Comparison of ENCODE assay signal across 8 mouse cellular contexts in the genomic region with DNA sequence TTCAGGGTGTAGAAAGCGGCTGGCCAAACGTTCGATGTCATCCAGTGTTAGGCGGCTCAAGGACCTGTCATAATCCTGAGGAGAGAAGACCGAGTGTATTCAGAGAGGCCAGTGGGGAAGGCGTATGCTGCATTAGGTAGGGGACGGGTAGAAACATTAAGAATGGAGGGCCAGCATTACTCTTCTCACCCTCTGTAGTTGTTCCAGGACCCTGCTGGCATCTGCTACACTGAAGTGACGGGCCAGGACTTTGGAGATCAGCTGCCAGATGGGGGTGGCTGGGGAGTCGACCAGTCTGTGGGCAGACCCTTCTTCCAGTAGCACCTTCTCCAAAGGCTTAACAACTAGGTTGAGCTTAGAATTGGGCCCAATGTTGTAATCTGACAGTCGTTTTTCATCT. TPM values are rescaled to one million over a fixed set of nuclear protein-coding genes. Genes with fewer than 3 reads are reported as not detected.
DNase-seq lines count a peak whose midpoint lies in the region; ATAC-seq and TF ChIP-seq lines count a peak whose summit lies in the region.

No protein-coding gene starts in this region.

- H3K9me3 ChIP-seq in lung, embryonic 15.5 days: no peaks in the 10 kb centered on the region
- no peaks in the 10 kb centered on the region for H3K9me3 ChIP-seq in forebrain, embryonic 10.5 days
- H3K9me3 ChIP-seq in intestine, postnatal 0 days (ENCODE audit: control insufficient read depth): no peaks in the 10 kb centered on the region
- no peaks in the 10 kb centered on the region for H3K9me3 ChIP-seq in neural tube, embryonic 14.5 days (ENCODE audit: control insufficient read depth, low read length)

- H3K27me3 ChIP-seq in lung, embryonic 15.5 days: no peaks in the 10 kb centered on the region
- H3K27me3 ChIP-seq in forebrain, embryonic 10.5 days (ENCODE audit: poor library complexity, severe bottlenecking): no peaks in the 10 kb centered on the region
- no peaks in the 10 kb centered on the region for H3K27me3 ChIP-seq in intestine, postnatal 0 days (replicated peaks; ENCODE audit: control insufficient read depth, insufficient read depth, low read length)
- H3K27me3 ChIP-seq in neural tube, embryonic 14.5 days (ENCODE audit: control insufficient read depth, insufficient read depth, low read length): no peaks in the 10 kb centered on the region

- no peak for ATAC-seq in lung, embryonic 15.5 days (ENCODE audit: borderline replicate concordance, extremely low read depth, low FRiP score, low TSS enrichment)
- no peak for ATAC-seq in intestine, postnatal 0 days
- ATAC-seq in neural tube, embryonic 14.5 days (ENCODE audit: low read depth): no peak

- WGBS in lung, embryonic 15.5 days: 50% methylated on average over 10 of the region's 10 CpGs
- WGBS in forebrain, embryonic 10.5 days: 75% methylated on average over 10 of the region's 10 CpGs
- WGBS in intestine, postnatal 0 days: 58% methylated on average over 10 of the region's 10 CpGs
- 66% methylated on average over 10 of the region's 10 CpGs for WGBS in neural tube, embryonic 14.5 days

- H3K27ac ChIP-seq in lung, embryonic 15.5 days: no peak overlapping the region
- H3K27ac ChIP-seq in forebrain, embryonic 10.5 days: peak overlapping the region; percentile 91
- no peak overlapping the region for H3K27ac ChIP-seq in intestine, postnatal 0 days (ENCODE audit: low read depth, low read length)
- H3K27ac ChIP-seq in neural tube, embryonic 14.5 days (ENCODE audit: low read depth, low read length): no peak overlapping the region; the same call in 1 of the 2 replicates

- peaks cover 2% of the 10 kb centered on the region; the same call in 1 of the 2 replicates for H3K36me3 ChIP-seq in lung, embryonic 15.5 days
- peaks cover 30% of the 10 kb centered on the region for H3K36me3 ChIP-seq in forebrain, embryonic 10.5 days (replicated peaks)
- no peaks in the 10 kb centered on the region for H3K36me3 ChIP-seq in intestine, postnatal 0 days (ENCODE audit: control insufficient read depth, insufficient read depth)
- no peaks in the 10 kb centered on the region for H3K36me3 ChIP-seq in neural tube, embryonic 14.5 days (ENCODE audit: control insufficient read depth, insufficient read depth, low read length)

- H3K4me1 ChIP-seq in lung, embryonic 15.5 days: peaks cover 9% of the 10 kb centered on the region; the same call in 1 of the 2 replicates
- peaks cover 22% of the 10 kb centered on the region for H3K4me1 ChIP-seq in forebrain, embryonic 10.5 days
- H3K4me1 ChIP-seq in intestine, postnatal 0 days (replicated peaks; ENCODE audit: control insufficient read depth, insufficient read depth, low read length): no peaks in the 10 kb centered on the region
- 0 out of 2 replicates have a peak, but pooled peaks cover 2% of the 10 kb centered on the region for H3K4me1 ChIP-seq in neural tube, embryonic 14.5 days (ENCODE audit: control insufficient read depth, insufficient read depth, low read length)

- H3K4me2 ChIP-seq in lung, embryonic 15.5 days: peak overlapping the region; percentile 66
- H3K4me2 ChIP-seq in intestine, postnatal 0 days (replicated peaks; ENCODE audit: low read depth): peak overlapping the region; percentile 67
- peak overlapping the region; percentile 59 for H3K4me2 ChIP-seq in neural tube, embryonic 14.5 days (ENCODE audit: low read depth, low read length)

- peak overlapping the region; percentile 75 for H3K9ac ChIP-seq in lung, embryonic 15.5 days
- H3K9ac ChIP-seq in intestine, postnatal 0 days (ENCODE audit: low read depth, low read length): peak overlapping the region; percentile 70; the same call in 1 of the 2 replicates
- peak overlapping the region; percentile 55 for H3K9ac ChIP-seq in neural tube, embryonic 14.5 days (replicated peaks; ENCODE audit: low read depth, low read length)

- no peak for DNase-seq in lung, postnatal 4 days
- no peak for DNase-seq in forebrain, embryonic 10.5 days (ENCODE audit: extremely low spot score, low spot score)
- DNase-seq in left cerebral cortex, adult 9 months (ENCODE audit: low spot score in 2 of 2): no peak
- DNase-seq in cerebellum, postnatal 4 days (ENCODE audit: low spot score in 2 of 2): no peak
- DNase-seq in lung, postnatal 36 days: no peak

- TF ChIP-seq CTCF in intestine, postnatal 0 days (IDR thresholded peaks at IDR 0.05; ENCODE audit: low read depth): no peak

- peak overlapping the region; percentile 59 for H3K4me3 ChIP-seq in lung, embryonic 15.5 days
- peak overlapping the region; percentile 66 for H3K4me3 ChIP-seq in forebrain, embryonic 10.5 days
- H3K4me3 ChIP-seq in intestine, postnatal 0 days (ENCODE audit: low read depth, low read length): peak overlapping the region; percentile 54
- H3K4me3 ChIP-seq in neural tube, embryonic 14.5 days (ENCODE audit: low read depth, low read length): peak overlapping the region; percentile 39

RNA-seq across cellular contexts. Expression of a gene that starts 5.5 kb away (rescaled TPM):
- 83.2 and 84.1 TPM in 2 replicates for polyA plus RNA-seq in lung, embryonic 15.5 days (2015; fragmentation: Nextera tagmentation; extraction: Ambion mirVana)
- polyA plus RNA-seq in forebrain, embryonic 10.5 days (2016; fragmentation: Nextera tagmentation; extraction: Ambion mirVana): 64.3 and 67.3 TPM in 2 replicates
- 77.4 and 78.1 TPM in 2 replicates for polyA plus RNA-seq in intestine, postnatal 0 days (2015; fragmentation: Nextera tagmentation; extraction: Ambion mirVana)
- 70.3 and 73.7 TPM in 2 replicates for polyA plus RNA-seq in neural tube, embryonic 14.5 days (2014; fragmentation: Nextera tagmentation; extraction: Ambion mirVana)

RNA-seq across cellular contexts. Expression of a gene that starts 5.6 kb away (rescaled TPM):
- polyA plus RNA-seq in lung, embryonic 15.5 days (2015; fragmentation: Nextera tagmentation; extraction: Ambion mirVana): 21.0 and 21.1 TPM in 2 replicates
- 10.6 and 12.5 TPM in 2 replicates for polyA plus RNA-seq in forebrain, embryonic 10.5 days (2016; fragmentation: Nextera tagmentation; extraction: Ambion mirVana)
- 16.9 and 18.3 TPM in 2 replicates for polyA plus RNA-seq in intestine, postnatal 0 days (2015; fragmentation: Nextera tagmentation; extraction: Ambion mirVana)
- polyA plus RNA-seq in neural tube, embryonic 14.5 days (2014; fragmentation: Nextera tagmentation; extraction: Ambion mirVana): 6.9 and 7.8 TPM in 2 replicates

RNA-seq across cellular contexts. Expression of a gene that starts 14.1 kb away (rescaled TPM):
- polyA plus RNA-seq in lung, embryonic 15.5 days (2015; fragmentation: Nextera tagmentation; extraction: Ambion mirVana): 104 and 119 TPM in 2 replicates
- polyA plus RNA-seq in forebrain, embryonic 10.5 days (2016; fragmentation: Nextera tagmentation; extraction: Ambion mirVana): 120 and 125 TPM in 2 replicates
- polyA plus RNA-seq in intestine, postnatal 0 days (2015; fragmentation: Nextera tagmentation; extraction: Ambion mirVana): 58.3 and 62.2 TPM in 2 replicates
- polyA plus RNA-seq in neural tube, embryonic 14.5 days (2014; fragmentation: Nextera tagmentation; extraction: Ambion mirVana): 71.5 and 73.3 TPM in 2 replicates

RNA-seq across cellular contexts. Expression of a gene that starts 25.6 kb away (rescaled TPM):
- 39.6 and 46.7 TPM in 2 replicates for polyA plus RNA-seq in lung, embryonic 15.5 days (2015; fragmentation: Nextera tagmentation; extraction: Ambion mirVana)
- polyA plus RNA-seq in forebrain, embryonic 10.5 days (2016; fragmentation: Nextera tagmentation; extraction: Ambion mirVana): 22.8 and 23.7 TPM in 2 replicates
- 20.9 and 22.0 TPM in 2 replicates for polyA plus RNA-seq in intestine, postnatal 0 days (2015; fragmentation: Nextera tagmentation; extraction: Ambion mirVana)
- 36.4 and 37.1 TPM in 2 replicates for polyA plus RNA-seq in neural tube, embryonic 14.5 days (2014; fragmentation: Nextera tagmentation; extraction: Ambion mirVana)

RNA-seq across cellular contexts. Expression of a gene that starts 25.6 kb away (rescaled TPM):
- 18.5 and 18.6 TPM in 2 replicates for polyA plus RNA-seq in lung, embryonic 15.5 days (2015; fragmentation: Nextera tagmentation; extraction: Ambion mirVana)
- 18.9 and 20.9 TPM in 2 replicates for polyA plus RNA-seq in forebrain, embryonic 10.5 days (2016; fragmentation: Nextera tagmentation; extraction: Ambion mirVana)
- 12.0 and 12.7 TPM in 2 replicates for polyA plus RNA-seq in intestine, postnatal 0 days (2015; fragmentation: Nextera tagmentation; extraction: Ambion mirVana)
- polyA plus RNA-seq in neural tube, embryonic 14.5 days (2014; fragmentation: Nextera tagmentation; extraction: Ambion mirVana): 18.3 and 19.2 TPM in 2 replicates
